Mouse (Mus musculus) testis, postnatal 14 days (tissue): ENCODE results near the gene Arhgef6.

Source experiments
- DNase-seq: peaks from one replicate; pipeline ENCODE4 v3.0.0; 2021; ENCODE audit warnings: low spot score

Arhgef6 gene

DNA sequence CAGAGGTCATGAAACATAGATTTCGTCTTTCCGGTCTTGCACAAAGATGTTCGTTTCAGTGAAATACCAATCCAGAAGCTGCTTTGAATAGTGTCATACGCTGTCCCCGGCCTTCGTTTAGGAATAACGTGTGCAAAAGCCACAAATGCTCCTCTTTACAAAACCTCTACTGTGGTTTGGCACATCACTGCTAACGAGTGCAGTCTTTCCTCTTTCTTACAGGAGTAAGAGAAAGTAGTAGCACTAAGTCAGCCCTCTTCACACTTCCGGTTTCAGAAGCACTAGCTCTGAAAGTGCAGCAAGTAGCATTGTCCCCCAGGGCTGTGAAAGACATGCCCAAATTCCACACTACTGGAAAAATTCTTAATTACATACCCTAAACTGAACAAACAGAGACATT lies 142.2 kb downstream of the Arhgef6 start:
- DNase-seq: no peak

DNA sequence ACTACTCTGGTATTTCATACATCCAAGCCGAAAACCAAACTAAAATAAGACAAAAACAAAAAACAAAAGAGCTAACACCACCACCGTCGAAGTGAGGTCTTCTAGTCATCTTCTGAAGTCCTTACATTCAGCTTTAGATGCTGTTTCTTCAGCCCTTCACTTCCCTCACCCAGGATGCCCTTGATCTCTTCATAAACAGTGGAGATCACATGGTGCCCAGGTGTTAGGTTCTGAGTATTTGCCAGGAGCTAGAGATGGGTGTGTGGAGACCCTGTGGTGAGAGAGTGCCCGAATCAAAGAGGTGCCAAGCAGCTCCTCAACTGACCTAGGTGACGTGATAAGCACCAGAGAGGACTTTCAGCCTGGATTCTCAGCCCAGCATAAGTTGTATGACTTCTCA lies 149.2 kb downstream of the Arhgef6 start:
- DNase-seq: no peak

GRCm38 (mm10) chrX:57187301-57187700 lies 151.2 kb downstream of the Arhgef6 start:
- no peak for DNase-seq

- DNase-seq: no peak
Observed at GRCm38 (mm10) chrX:57183359-57183758, 155.2 kb downstream of the Arhgef6 start.

DNA sequence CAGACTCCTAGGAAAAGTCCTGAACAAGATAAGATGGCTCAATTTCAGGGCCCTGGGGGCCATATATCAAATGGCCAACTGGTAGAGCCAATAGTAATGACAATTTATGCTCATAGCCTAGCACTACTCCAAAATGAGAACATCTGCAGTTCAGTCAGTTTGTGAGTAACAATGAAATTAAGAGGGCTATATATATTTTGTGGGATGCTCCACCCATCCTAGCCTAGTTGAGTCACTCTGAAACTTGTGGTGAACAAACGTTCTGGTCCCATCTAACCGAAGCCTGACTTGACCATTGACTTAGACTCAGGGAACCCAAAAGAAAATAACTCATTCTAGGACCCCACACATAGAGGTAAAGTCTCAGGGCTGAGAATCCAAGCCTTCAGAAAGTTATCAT lies 156.1 kb downstream of the Arhgef6 start:
- DNase-seq: no peak
